Mouse (Mus musculus) CH12.LX (cell line): Measurements from ENCODE around the gene Olfr993.

Experiments used
- CTCF ChIP-seq, 2 experiments: IDR thresholded peaks in 1 of 2; conservative IDR thresholded peaks in 1 of 2; 2 replicates each; pipeline ENCODE4 v1.5.1; 2011 to 2012; ENCODE audit warnings: low read depth in 2 of 2, low read length in 2 of 2, improper control_type of control experiment in 1 of 2, inconsistent platforms in 1 of 2, mild to moderate bottlenecking in 1 of 2, moderate library complexity in 1 of 2
- MAFK ChIP-seq: IDR thresholded peaks from 2 replicates; pipeline ENCODE4 v1.6.1; 2011; ENCODE audit warnings: low read length, improper control_type of control experiment; ENCODE audit not compliant: insufficient replicate concordance
- NRF1 ChIP-seq: IDR thresholded peaks from 2 replicates; pipeline ENCODE4 v1.6.1; 2014; ENCODE audit warnings: low read depth, mild to moderate bottlenecking, inconsistent platforms, low read length, improper control_type of control experiment, moderate library complexity
- POLR2A ChIP-seq: IDR thresholded peaks from 2 replicates; pipeline ENCODE4 v1.6.1; 2011; ENCODE audit warnings: low read depth, mild to moderate bottlenecking, improper control_type of control experiment, low read length
- SIN3A ChIP-seq: IDR thresholded peaks from 2 replicates; pipeline ENCODE4 v1.6.1; 2012; ENCODE audit warnings: low read length, improper control_type of control experiment, inconsistent platforms
- UBTF ChIP-seq: IDR thresholded peaks from 2 replicates; pipeline ENCODE4 v1.6.1; 2012; ENCODE audit warnings: low read depth, mild to moderate bottlenecking, inconsistent platforms, low read length, improper control_type of control experiment, moderate library complexity
- ZMIZ1 ChIP-seq: IDR thresholded peaks from 2 replicates; pipeline ENCODE4 v1.6.1; 2012; ENCODE audit warnings: low read depth, mild to moderate bottlenecking, inconsistent platforms, low read length, improper control_type of control experiment

DNA sequence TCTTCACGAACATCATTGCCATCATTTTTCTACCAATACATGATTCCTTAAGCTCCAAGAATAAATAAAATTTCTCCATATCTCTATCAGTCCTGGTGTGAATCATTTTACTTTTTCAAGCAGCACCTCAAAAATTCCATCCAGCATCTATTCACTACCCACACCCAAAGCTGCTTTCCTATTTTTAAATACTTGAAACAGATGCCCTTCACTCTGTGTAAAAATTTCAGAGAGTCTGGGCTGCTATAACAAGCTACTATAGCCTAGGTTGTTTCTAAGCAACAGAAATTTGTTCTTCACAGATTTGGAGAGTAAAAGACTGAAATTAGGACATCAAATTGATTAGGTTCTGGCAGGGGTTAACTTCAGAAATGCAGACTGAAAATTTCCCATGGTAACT, 11.2 kb upstream of the Olfr993 start:
- no peak for TF ChIP-seq MAFK
- TF ChIP-seq CTCF (conservative IDR thresholded peaks at IDR 0.05 in 1 of 2, IDR thresholded peaks at IDR 0.05 in 1 of 2; ENCODE audit: low read depth in 2 of 2, low read length in 2 of 2) = no peak
- TF ChIP-seq ZMIZ1 = no peak
- TF ChIP-seq POLR2A = no peak
- TF ChIP-seq SIN3A = no peak
- no peak for TF ChIP-seq UBTF
- TF ChIP-seq NRF1 = no peak
